Mouse (Mus musculus): ENCODE measurements around the gene Vps37b. TPM values are rescaled to one million over a fixed set of nuclear protein-coding genes. Genes with fewer than 3 reads are reported as not detected.
A peak's percentile ranks its signal among the peaks of the same experiment; 100 is the strongest.

Gene Vps37b
- polyA plus RNA-seq, 1 experiment: 22.6 TPM

GRCm38 (mm10) chr5:124006891-124007491 lies 25.1 kb downstream of the Vps37b start:
- Histone ChIP-seq H3K36me3 (ENCODE audit: control insufficient read depth, insufficient read depth, low read length) (peaks cover 2% of the 10 kb centered on the region; the same call in 1 of the 2 replicates), H3K27me3 (replicated peaks; ENCODE audit: control insufficient read depth, insufficient read depth, low read length) (no peaks in the 10 kb centered on the region), H3K4me3 (ENCODE audit: insufficient read depth, low read depth, low read length) (no peak overlapping the region), H3K4me1 (ENCODE audit: control insufficient read depth, insufficient read depth, low read length) (peaks cover 21% of the 10 kb centered on the region), H3K27ac (ENCODE audit: insufficient read depth, low read depth, low read length) (peak overlapping the region; percentile 1; the same call in 1 of the 2 replicates)
- TF ChIP-seq CTCF (conservative IDR thresholded peaks at IDR 0.05; ENCODE audit: insufficient read depth, insufficient read length, low read depth, low read length) (no peak), POLR2A (IDR thresholded peaks at IDR 0.05; ENCODE audit: low read depth, low read length) (no peak)
- DNase-seq: peak; percentile 81
- 44% methylated on average over 17 of the region's 17 CpGs for WGBS

GRCm38 (mm10) chr5:124006082-124006873 lies 25.8 kb downstream of the Vps37b start:
- peaks cover 2% of the 10 kb centered on the region; the same call in 1 of the 2 replicates for H3K36me3 ChIP-seq (ENCODE audit: control insufficient read depth, insufficient read depth, low read length)
- peaks cover 18% of the 10 kb centered on the region for H3K4me1 ChIP-seq (ENCODE audit: control insufficient read depth, insufficient read depth, low read length)
- no peak overlapping the region for H3K4me3 ChIP-seq (ENCODE audit: insufficient read depth, low read depth, low read length)
- H3K27me3 ChIP-seq (replicated peaks; ENCODE audit: control insufficient read depth, insufficient read depth, low read length): no peaks in the 10 kb centered on the region
- 69% methylated on average over 26 of the region's 26 CpGs for WGBS
- no peak for DNase-seq
- no peak for TF ChIP-seq CTCF (conservative IDR thresholded peaks at IDR 0.05; ENCODE audit: insufficient read depth, insufficient read length, low read depth, low read length)
- TF ChIP-seq POLR2A (IDR thresholded peaks at IDR 0.05; ENCODE audit: low read depth, low read length): no peak
- peak overlapping the region; percentile 8; the same call in 1 of the 2 replicates for H3K27ac ChIP-seq (ENCODE audit: insufficient read depth, low read depth, low read length)

- no peak overlapping the region for H3K4me3 ChIP-seq (ENCODE audit: insufficient read depth, low read depth, low read length)
- WGBS: 55% methylated on average over 11 of the region's 11 CpGs
- H3K36me3 ChIP-seq (ENCODE audit: control insufficient read depth, insufficient read depth, low read length): peaks cover 2% of the 10 kb centered on the region; the same call in 1 of the 2 replicates
- TF ChIP-seq CTCF (conservative IDR thresholded peaks at IDR 0.05; ENCODE audit: insufficient read depth, insufficient read length, low read depth, low read length): no peak
- no peak for TF ChIP-seq POLR2A (IDR thresholded peaks at IDR 0.05; ENCODE audit: low read depth, low read length)
- peaks cover 18% of the 10 kb centered on the region for H3K4me1 ChIP-seq (ENCODE audit: control insufficient read depth, insufficient read depth, low read length)
- no peaks in the 10 kb centered on the region for H3K27me3 ChIP-seq (replicated peaks; ENCODE audit: control insufficient read depth, insufficient read depth, low read length)
- peak; percentile 66 for DNase-seq
- H3K27ac ChIP-seq (ENCODE audit: insufficient read depth, low read depth, low read length): 0 out of 2 replicates have a peak overlapping the region, but pooled peaks have one; percentile 8
Measured at GRCm38 (mm10) chr5:124005591-124005990, 26.5 kb downstream of the Vps37b start.

GRCm38 (mm10) chr5:124005151-124005500 lies 26.9 kb downstream of the Vps37b start:
- Histone ChIP-seq H3K4me1 (ENCODE audit: control insufficient read depth, insufficient read depth, low read length) (peaks cover 18% of the 10 kb centered on the region), H3K27ac (ENCODE audit: insufficient read depth, low read depth, low read length) (peak overlapping the region; percentile 15; the same call in 1 of the 2 replicates), H3K4me3 (ENCODE audit: insufficient read depth, low read depth, low read length) (no peak overlapping the region), H3K36me3 (ENCODE audit: control insufficient read depth, insufficient read depth, low read length) (peaks cover 2% of the 10 kb centered on the region; the same call in 1 of the 2 replicates), H3K27me3 (replicated peaks; ENCODE audit: control insufficient read depth, insufficient read depth, low read length) (no peaks in the 10 kb centered on the region)
- no peak for TF ChIP-seq CTCF (conservative IDR thresholded peaks at IDR 0.05; ENCODE audit: insufficient read depth, insufficient read length, low read depth, low read length)
- TF ChIP-seq POLR2A (IDR thresholded peaks at IDR 0.05; ENCODE audit: low read depth, low read length): no peak
- no peak for DNase-seq
- WGBS: 74% methylated on average over 15 of the region's 15 CpGs

GRCm38 (mm10) chr5:124004356-124005150 lies 27.5 kb downstream of the Vps37b start:
- H3K27me3 ChIP-seq (replicated peaks; ENCODE audit: control insufficient read depth, insufficient read depth, low read length): no peaks in the 10 kb centered on the region
- peak; percentile 93 for DNase-seq
- peak; percentile 26; the same call in 1 of the 2 replicates for TF ChIP-seq CTCF (conservative IDR thresholded peaks at IDR 0.05; ENCODE audit: insufficient read depth, insufficient read length, low read depth, low read length)
- TF ChIP-seq POLR2A (IDR thresholded peaks at IDR 0.05; ENCODE audit: low read depth, low read length): no peak
- WGBS: 57% methylated on average over 17 of the region's 17 CpGs
- H3K27ac ChIP-seq (ENCODE audit: insufficient read depth, low read depth, low read length): no peak overlapping the region
- no peak overlapping the region for H3K4me3 ChIP-seq (ENCODE audit: insufficient read depth, low read depth, low read length)
- H3K4me1 ChIP-seq (ENCODE audit: control insufficient read depth, insufficient read depth, low read length): peaks cover 18% of the 10 kb centered on the region
- H3K36me3 ChIP-seq (ENCODE audit: control insufficient read depth, insufficient read depth, low read length): peaks cover 2% of the 10 kb centered on the region; the same call in 1 of the 2 replicates

GRCm38 (mm10) chr5:124003375-124003774 lies 28.7 kb downstream of the Vps37b start:
- TF ChIP-seq CTCF (conservative IDR thresholded peaks at IDR 0.05; ENCODE audit: insufficient read depth, insufficient read length, low read depth, low read length): no peak
- no peak for TF ChIP-seq POLR2A (IDR thresholded peaks at IDR 0.05; ENCODE audit: low read depth, low read length)
- WGBS: 41% methylated on average over 4 of the region's 4 CpGs
- Histone ChIP-seq H3K36me3 (ENCODE audit: control insufficient read depth, insufficient read depth, low read length) (peaks cover 2% of the 10 kb centered on the region; the same call in 1 of the 2 replicates), H3K4me3 (ENCODE audit: insufficient read depth, low read depth, low read length) (no peak overlapping the region), H3K27ac (ENCODE audit: insufficient read depth, low read depth, low read length) (peak overlapping the region; percentile 14; the same call in 1 of the 2 replicates), H3K27me3 (replicated peaks; ENCODE audit: control insufficient read depth, insufficient read depth, low read length) (no peaks in the 10 kb centered on the region), H3K4me1 (ENCODE audit: control insufficient read depth, insufficient read depth, low read length) (peaks cover 18% of the 10 kb centered on the region)
- peak; percentile 49 for DNase-seq

Measured in kidney, adult 2 months (tissue).